Mouse (Mus musculus): ENCODE measurements around the gene Inpp5k.
"Not testable (repeated sequence)": the region's sequence is repeated elsewhere in the genome, so short reads cannot be mapped to it uniquely, and the experiment has no call there.

Gene Inpp5k

GRCm38 (mm10) chr11:75630645-75631229 lies at the start of gene Inpp5k:
TSS of gene Inpp5k (plus strand) at chr11:75630988.
- peak; percentile 93 for DNase-seq (ENCODE audit: low spot score)

GRCm38 (mm10) chr11:75581495-75582149 lies 49.2 kb upstream of the Inpp5k start:
- no peak for DNase-seq (ENCODE audit: low spot score)

- no peak for DNase-seq (ENCODE audit: low spot score)
These were observed 47.3 kb upstream of the Inpp5k start for GRCm38 (mm10) chr11:75583521-75583920.

- DNase-seq (ENCODE audit: low spot score) = no peak
These were observed 45.7 kb upstream of the Inpp5k start for GRCm38 (mm10) chr11:75585061-75585460.

- peak; percentile 39 for DNase-seq (ENCODE audit: low spot score)
These were observed 44.8 kb upstream of the Inpp5k start for GRCm38 (mm10) chr11:75585978-75586377.

GRCm38 (mm10) chr11:75586963-75587362 lies 43.8 kb upstream of the Inpp5k start:
- no peak for DNase-seq (ENCODE audit: low spot score)

- DNase-seq (ENCODE audit: low spot score) = peak; percentile 98
These were observed 43.1 kb upstream of the Inpp5k start, which contains the start of gene Pitpna for GRCm38 (mm10) chr11:75587493-75588284. TSS of gene Pitpna (plus strand) at chr11:75588097.

- DNase-seq (ENCODE audit: low spot score) = no peak
These were observed 42.4 kb upstream of the Inpp5k start for GRCm38 (mm10) chr11:75588285-75588941.

- no peak for DNase-seq (ENCODE audit: low spot score)
These were observed 38.2 kb upstream of the Inpp5k start for GRCm38 (mm10) chr11:75592612-75593011.

GRCm38 (mm10) chr11:75594431-75594830 lies 36.4 kb upstream of the Inpp5k start:
- DNase-seq (ENCODE audit: low spot score) = no peak

GRCm38 (mm10) chr11:75595404-75595803 lies 35.4 kb upstream of the Inpp5k start:
- no peak for DNase-seq (ENCODE audit: low spot score)

GRCm38 (mm10) chr11:75595816-75596215 lies 35.0 kb upstream of the Inpp5k start:
- no peak for DNase-seq (ENCODE audit: low spot score)

- DNase-seq (ENCODE audit: low spot score) = peak; percentile 51
These were observed 34.0 kb upstream of the Inpp5k start for GRCm38 (mm10) chr11:75596726-75597255.

GRCm38 (mm10) chr11:75598004-75598403 lies 32.8 kb upstream of the Inpp5k start:
- DNase-seq (ENCODE audit: low spot score) = no peak

- DNase-seq (ENCODE audit: low spot score) = not testable (repeated sequence)
These were observed 31.0 kb upstream of the Inpp5k start for GRCm38 (mm10) chr11:75599802-75600201.

GRCm38 (mm10) chr11:75604826-75605225 lies 26.0 kb upstream of the Inpp5k start:
- DNase-seq (ENCODE audit: low spot score) = no peak

- DNase-seq (ENCODE audit: low spot score) = no peak
These were observed 25.5 kb upstream of the Inpp5k start for GRCm38 (mm10) chr11:75605318-75605717.

GRCm38 (mm10) chr11:75608776-75609175 lies 22.0 kb upstream of the Inpp5k start:
- DNase-seq (ENCODE audit: low spot score) = no peak

- no peak for DNase-seq (ENCODE audit: low spot score)
These were observed 20.8 kb upstream of the Inpp5k start for GRCm38 (mm10) chr11:75610021-75610420.

- no peak for DNase-seq (ENCODE audit: low spot score)
These were observed 16.0 kb upstream of the Inpp5k start for GRCm38 (mm10) chr11:75614769-75615168.

- no peak for DNase-seq (ENCODE audit: low spot score)
These were observed 15.2 kb upstream of the Inpp5k start for GRCm38 (mm10) chr11:75615556-75615955.

GRCm38 (mm10) chr11:75619133-75619532 lies 11.7 kb upstream of the Inpp5k start:
- DNase-seq (ENCODE audit: low spot score) = peak; percentile 56

Data from testis, postnatal 10 days (tissue).